Mouse (Mus musculus) lung, postnatal 10 days (tissue): ENCODE results near the gene Serpina11.
"Not testable (repeated sequence)": the region's sequence is repeated elsewhere in the genome, so short reads cannot be mapped to it uniquely, and the experiment has no call there.

ENCODE experiments used
- DNase-seq: peaks from one replicate; pipeline ENCODE4 v3.0.0; 2021

Gene Serpina11

GRCm38 (mm10) chr12:103969577-103970116, 20.1 kb downstream of the Serpina11 start:
- no peak for DNase-seq

- no peak for DNase-seq
Measured at GRCm38 (mm10) chr12:103966761-103967160, 23.0 kb downstream of the Serpina11 start.

DNA sequence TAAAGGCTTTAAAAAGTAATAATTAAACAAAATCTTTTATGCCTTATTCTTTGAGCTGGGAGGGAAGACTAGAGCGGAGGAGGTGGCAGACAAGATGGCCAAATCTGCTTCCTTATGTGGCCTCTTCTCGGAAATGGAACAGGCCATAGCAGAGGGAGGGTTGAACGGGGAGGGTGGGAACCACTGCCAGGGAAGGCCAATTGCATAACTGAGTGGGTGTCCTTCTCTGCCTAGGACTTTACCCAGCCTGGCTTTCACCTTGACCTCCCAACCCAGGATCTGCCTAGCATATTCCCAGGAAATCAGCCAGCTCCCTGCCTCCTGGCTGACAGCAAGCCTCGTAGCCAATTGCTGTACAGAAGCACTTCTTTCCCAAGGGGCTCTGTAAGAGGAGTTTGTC, 26.5 kb downstream of the Serpina11 start:
- no peak for DNase-seq

- DNase-seq, result no peak
Measured at GRCm38 (mm10) chr12:103962860-103963259, 26.9 kb downstream of the Serpina11 start.

DNA sequence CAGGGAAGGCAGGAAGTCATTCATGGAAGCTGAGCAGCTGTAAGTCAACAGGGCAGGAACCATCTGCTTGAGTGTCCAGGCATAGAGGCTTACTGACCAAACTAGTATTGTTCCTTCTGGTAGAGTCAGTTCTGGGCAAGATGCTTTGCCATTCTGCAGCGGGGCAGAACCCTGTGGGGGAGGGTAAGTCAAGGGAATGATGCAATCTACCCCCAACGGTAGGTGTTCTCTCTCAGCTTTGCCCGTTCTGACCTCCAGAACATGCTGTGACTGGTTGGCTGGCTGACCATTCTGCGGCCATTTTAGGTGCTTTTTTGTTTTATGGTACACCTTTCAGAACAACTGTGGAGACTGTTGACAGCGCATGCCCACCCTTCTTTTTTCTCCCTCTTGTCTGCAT, 27.4 kb downstream of the Serpina11 start:
- DNase-seq, result no peak

GRCm38 (mm10) chr12:103961716-103962115, 28.0 kb downstream of the Serpina11 start:
- DNase-seq, result no peak

- DNase-seq, result no peak
Measured at GRCm38 (mm10) chr12:103958798-103959197, 31.0 kb downstream of the Serpina11 start, which contains the start of gene Serpina1e. TSS of gene Serpina1e (minus strand) at chr12:103958975.

- not testable (repeated sequence) for DNase-seq
Measured at GRCm38 (mm10) chr12:103956555-103956954, 33.2 kb downstream of the Serpina11 start.

DNA sequence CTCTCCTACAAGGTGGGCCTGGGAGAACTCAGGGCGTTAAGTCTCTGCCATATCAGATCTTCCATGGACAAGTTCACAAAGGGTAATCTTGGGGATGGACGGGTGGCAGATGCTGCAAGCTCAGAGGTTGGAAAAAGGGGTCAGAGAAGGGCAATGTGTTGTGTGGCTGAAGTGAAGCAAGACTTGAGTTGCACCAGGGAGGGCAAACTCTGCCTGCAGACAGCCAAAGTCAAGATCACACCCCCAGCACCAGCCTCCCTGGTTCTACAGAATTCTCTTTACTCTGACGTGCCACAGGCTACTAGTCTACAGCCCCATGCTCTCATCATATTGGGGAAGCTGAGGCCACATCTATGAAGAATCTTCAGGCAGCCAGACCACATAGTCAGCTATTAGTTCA, 36.8 kb downstream of the Serpina11 start:
- DNase-seq, result not testable (repeated sequence)

GRCm38 (mm10) chr12:103946243-103946642, 43.5 kb downstream of the Serpina11 start:
- DNase-seq, result no peak
